Mouse (Mus musculus) stomach, postnatal 0 days (tissue): ENCODE data around the gene Auh.

Experiments used
- CTCF ChIP-seq: IDR thresholded peaks from 2 replicates; pipeline ENCODE4 v1.5.1; 2016; ENCODE audit warnings: antibody characterized with exemption, low read depth, mild to moderate bottlenecking, moderate library complexity
- EP300 ChIP-seq: optimal IDR thresholded peaks from 2 replicates; pipeline ENCODE3; 2016; ENCODE audit warnings: antibody characterized with exemption

DNA sequence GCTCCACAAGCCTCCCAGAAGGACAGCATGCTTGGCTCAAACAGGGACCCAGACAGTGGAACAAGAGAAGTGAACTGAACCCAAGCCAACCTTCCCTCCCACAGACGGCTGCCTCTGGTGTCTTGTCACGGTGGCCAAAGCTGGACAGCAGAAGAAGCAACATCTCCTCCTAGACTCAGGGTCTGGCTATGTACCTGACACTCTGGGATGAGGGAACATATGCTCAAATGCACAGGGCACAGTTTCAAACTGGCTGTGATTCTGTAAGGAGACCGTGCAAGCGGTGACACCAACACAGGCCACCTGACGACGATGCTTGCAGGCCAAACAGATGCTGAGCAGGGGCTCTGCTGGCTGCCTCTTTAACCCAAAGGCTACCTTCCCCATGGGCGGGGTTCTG, 42.7 kb downstream of the Auh start:
- no peak for TF ChIP-seq CTCF
- TF ChIP-seq EP300: no peak
